In the genomic region with DNA sequence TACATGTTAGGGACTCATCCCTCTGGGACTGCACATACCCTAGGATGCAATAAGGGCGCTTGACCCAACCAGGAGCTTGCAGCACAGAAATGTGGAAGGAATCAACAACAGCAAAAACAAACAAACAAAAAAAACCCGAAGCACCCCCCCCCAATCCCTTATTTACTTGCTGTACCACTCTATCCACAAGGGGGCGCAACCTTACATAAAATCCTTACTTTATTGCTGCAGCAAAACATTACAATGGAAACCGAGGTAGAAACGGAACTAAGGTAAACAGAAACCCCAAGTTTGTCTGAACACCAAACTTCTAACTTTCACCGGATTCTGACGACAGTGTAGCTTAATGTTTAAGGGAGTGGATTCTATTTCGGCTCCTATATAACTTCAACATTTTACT, we compare ENCODE assay signal across 8 mouse cellular contexts.
DNase-seq lines count a peak whose midpoint lies in the region; ATAC-seq and TF ChIP-seq lines count a peak whose summit lies in the region.

No protein-coding gene starts in this region.

- H3K4me1 ChIP-seq in cerebellum, adult 2 months (ENCODE audit: control insufficient read depth, insufficient read depth, low read length), result no peaks in the 10 kb centered on the region

- DNase-seq in cerebellum, adult 2 months, result peak; percentile 0 to 13
- DNase-seq in cerebellum, adult 9-11 months, result no peak
- peak; percentile 3 to 7 for DNase-seq in left cerebral cortex, adult 18-20 months (ENCODE audit: low spot score in 2 of 2)
- DNase-seq in left cerebral cortex, adult 8-10 months (ENCODE audit: low spot score in 2 of 2), result no peak
- peak; percentile 38 for DNase-seq in A20 (ENCODE audit: low read depth, low spot score)
- peak; percentile 34 to 68 for DNase-seq in cerebellum, postnatal 14 days
- peak; percentile 13 to 27 for DNase-seq in kidney, postnatal 36 days

- TF ChIP-seq POLR2A in cerebellum, adult 2 months (IDR thresholded peaks at IDR 0.05; ENCODE audit: borderline replicate concordance, insufficient read depth, low read length), result no peak

- no peak for TF ChIP-seq CTCF in cerebellum, adult 2 months (IDR thresholded peaks at IDR 0.05; ENCODE audit: borderline replicate concordance, insufficient read depth, low read depth, low read length)

- no peak for ATAC-seq in megakaryocyte-erythroid progenitor cell, adult 5-6 weeks (replicated peaks; ENCODE audit: low FRiP score, low TSS enrichment, poor library complexity, severe bottlenecking)

- 17% methylated on average over 8 of the region's 8 CpGs for WGBS in cerebellum, adult 2 months

- H3K4me3 ChIP-seq in cerebellum, adult 2 months (replicated peaks; ENCODE audit: insufficient read depth, low read depth, low read length), result no peak overlapping the region

- no peaks in the 10 kb centered on the region for H3K27me3 ChIP-seq in cerebellum, adult 2 months (ENCODE audit: control insufficient read depth, insufficient read depth, low read length)

- no peak overlapping the region for H3K27ac ChIP-seq in cerebellum, adult 2 months (ENCODE audit: insufficient read depth, low read length)

Comparison
In these comparisons a context has a peak if more than half of its experiments do, and no peak if none do; other contexts are left out.
1. DNase-seq: peak in cerebellum, adult 2 months (2 of 2), left cerebral cortex, adult 18-20 months (2 of 2), A20 (single experiment), cerebellum, postnatal 14 days (2 of 2) and kidney, postnatal 36 days (2 of 2); none in cerebellum, adult 9-11 months (single experiment) and left cerebral cortex, adult 8-10 months (0 of 2).